Mouse (Mus musculus) neural tube, embryonic 14.5 days (tissue): ENCODE results near the gene Actr1b. TPM values are rescaled to one million over a fixed set of nuclear protein-coding genes. Genes with fewer than 3 reads are reported as not detected.
"Not testable (repeated sequence)": the region's sequence is repeated elsewhere in the genome, so short reads cannot be mapped to it uniquely, and the experiment has no call there.

Experiments
- ATAC-seq: fragments of 200-750 bp; cut with Nextera tagmentation; 2 replicates; pipeline ENCODE4 v1.8.0; 2017; ENCODE audit warnings: low read depth, mild to moderate bottlenecking, moderate TSS enrichment, moderate library complexity
- H3K27ac ChIP-seq: fragments of 300-500 bp; sonication (generic); 2 replicates; pipeline ENCODE4 v1.5.1; 2014; ENCODE audit warnings: low read depth, mild to moderate bottlenecking, control low read depth, low read length, moderate library complexity, mixed read lengths
- H3K27me3 ChIP-seq: fragments of 300-500 bp; sonication (generic); 2 replicates; pipeline ENCODE4 v1.6.1; 2014; ENCODE audit warnings: low read length; ENCODE audit not compliant: control insufficient read depth, insufficient read depth
- H3K36me3 ChIP-seq: fragments of 300-500 bp; sonication (generic); 2 replicates; pipeline ENCODE4 v1.6.1; 2014; ENCODE audit warnings: low read length, mixed read lengths; ENCODE audit not compliant: control insufficient read depth, insufficient read depth
- H3K4me1 ChIP-seq: fragments of 300-500 bp; sonication (generic); 2 replicates; pipeline ENCODE4 v1.6.1; 2014; ENCODE audit warnings: low read length; ENCODE audit not compliant: control insufficient read depth, insufficient read depth
- H3K4me2 ChIP-seq: fragments of 300-500 bp; sonication (generic); 2 replicates; pipeline ENCODE4 v1.6.1; 2014; ENCODE audit warnings: mild to moderate bottlenecking, low read depth, low read length, control low read depth
- H3K4me3 ChIP-seq: fragments of 300-500 bp; sonication (generic); 2 replicates; pipeline ENCODE4 v1.5.1; 2014; ENCODE audit warnings: low read depth, low read length, control low read depth, mixed read lengths
- H3K9ac ChIP-seq: fragments of 300-500 bp; sonication (generic); replicated peaks from 2 replicates; pipeline ENCODE4 v1.6.1; 2014; ENCODE audit warnings: low read depth, mild to moderate bottlenecking, control low read depth, low read length, mixed read lengths
- H3K9me3 ChIP-seq: fragments of 300-500 bp; sonication (generic); 2 replicates; pipeline ENCODE4 v1.6.1; 2016; ENCODE audit warnings: low read length; ENCODE audit not compliant: control insufficient read depth
- WGBS: fragments of 180-500 bp; shearing (Covaris S2); extraction: QIAGEN DNeasy Blood & Tissue Kit; methylation state at CpG from one replicate; pipeline ENCODE4 v1.1.7; 2014; 5-methylcytosine and 5-hydroxymethylcytosine counted together
- polyA plus RNA-seq: library from polyadenylated mRNA; unstranded; fragments of >200 nt; fragmentation: Nextera tagmentation; extraction: Ambion mirVana; gene quantifications from 2 replicates; pipeline ENCODE4 v1.2.1, GENCODE M21; 2014

Actr1b gene
- polyA plus RNA-seq, 1 experiment from 2014 or later: 103 TPM

- 71% methylated on average over 4 of the region's 4 CpGs for WGBS
- not testable (repeated sequence) for H3K4me1 ChIP-seq, H3K9me3 ChIP-seq, H3K4me3 ChIP-seq, H3K36me3 ChIP-seq, H3K27me3 ChIP-seq, H3K27ac ChIP-seq, ATAC-seq, H3K4me2 ChIP-seq, H3K9ac ChIP-seq
Measured at GRCm38 (mm10) chr1:36668007-36668406, 46.2 kb downstream of the Actr1b start.

DNA sequence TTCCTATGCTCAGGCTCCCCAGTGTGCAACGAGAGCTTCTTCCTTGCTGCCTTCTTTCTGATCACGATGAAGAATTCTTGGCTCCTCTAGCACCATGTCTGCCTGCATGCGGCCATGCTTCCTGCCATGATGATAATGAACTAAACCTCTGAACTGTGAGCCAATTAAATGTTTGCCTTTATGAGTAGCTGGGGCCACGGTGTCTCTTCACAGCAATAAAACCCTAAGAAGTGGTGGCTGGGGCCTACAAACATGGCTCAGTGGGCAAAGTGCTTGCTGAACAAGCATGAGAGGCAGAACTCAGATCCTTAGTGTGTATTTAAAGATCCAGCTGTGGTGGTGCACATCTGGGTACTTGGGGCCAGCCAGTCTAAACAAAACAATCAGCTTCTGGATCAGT, 48.3 kb downstream of the Actr1b start:
- H3K4me2 ChIP-seq: no peak overlapping the region
- H3K4me1 ChIP-seq: no peaks in the 10 kb centered on the region
- H3K9me3 ChIP-seq: no peaks in the 10 kb centered on the region
- WGBS: 60% methylated on average over 4 of the region's 4 CpGs
- H3K27me3 ChIP-seq: no peaks in the 10 kb centered on the region
- no peak overlapping the region for H3K27ac ChIP-seq
- H3K4me3 ChIP-seq: no peak overlapping the region
- ATAC-seq: no peak
- no peaks in the 10 kb centered on the region for H3K36me3 ChIP-seq
- no peak overlapping the region for H3K9ac ChIP-seq

DNA sequence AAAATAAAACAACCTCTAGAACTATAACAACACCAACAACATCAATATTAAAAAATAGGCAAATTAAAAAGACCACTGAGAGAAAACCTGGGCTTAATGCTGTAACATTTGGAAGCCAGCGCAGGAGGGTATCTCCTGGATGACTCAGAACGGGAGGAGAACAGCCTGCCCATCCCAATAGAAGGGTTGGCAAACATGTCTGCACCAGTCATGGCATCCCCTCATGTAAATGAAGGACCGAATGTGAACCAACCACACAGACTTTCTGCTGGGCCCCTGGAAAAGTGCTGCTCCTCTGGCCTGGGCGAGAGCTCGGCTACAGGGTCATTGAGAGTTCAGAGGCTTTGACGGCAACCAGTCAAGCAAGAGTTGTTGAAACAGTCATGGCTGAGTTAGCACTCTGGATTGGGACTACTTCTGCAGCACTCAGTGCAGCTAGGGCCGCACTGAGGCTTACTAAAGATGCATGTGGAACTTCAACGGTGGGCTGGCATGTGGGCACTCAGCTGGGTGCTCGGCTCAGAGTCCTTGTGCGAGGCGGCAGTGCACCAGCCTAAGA, 49.0 kb downstream of the Actr1b start:
- Histone ChIP-seq H3K9ac (no peak overlapping the region), H3K4me1 (no peaks in the 10 kb centered on the region), H3K4me3 (no peak overlapping the region), H3K9me3 (no peaks in the 10 kb centered on the region), H3K4me2 (no peak overlapping the region), H3K36me3 (no peaks in the 10 kb centered on the region), H3K27me3 (no peaks in the 10 kb centered on the region), H3K27ac (no peak overlapping the region)
- WGBS: 63% methylated on average over 11 of the region's 11 CpGs
- no peak for ATAC-seq

GRCm38 (mm10) chr1:36664457-36664856, 49.8 kb downstream of the Actr1b start:
- no peak for ATAC-seq
- Histone ChIP-seq H3K9me3 (no peaks in the 10 kb centered on the region), H3K4me1 (no peaks in the 10 kb centered on the region)

GRCm38 (mm10) chr1:36658621-36659399, 55.4 kb downstream of the Actr1b start:
- no peak overlapping the region for H3K4me3 ChIP-seq
- no peaks in the 10 kb centered on the region for H3K36me3 ChIP-seq
- H3K4me2 ChIP-seq: no peak overlapping the region
- H3K9ac ChIP-seq: no peak overlapping the region
- H3K4me1 ChIP-seq: no peaks in the 10 kb centered on the region
- H3K27ac ChIP-seq: no peak overlapping the region
- ATAC-seq: no peak
- WGBS: 85% methylated on average over 7 of the region's 7 CpGs
- H3K27me3 ChIP-seq: no peaks in the 10 kb centered on the region
- no peaks in the 10 kb centered on the region for H3K9me3 ChIP-seq

More at GRCm38 (mm10) chr1:36664457-36664856, 49.8 kb downstream of the Actr1b start:
- H3K27me3 ChIP-seq: no peaks in the 10 kb centered on the region
- WGBS: 77% methylated on average over 4 of the region's 4 CpGs
- H3K27ac ChIP-seq: no peak overlapping the region
- H3K9ac ChIP-seq: no peak overlapping the region
- H3K4me2 ChIP-seq: no peak overlapping the region
- no peaks in the 10 kb centered on the region for H3K36me3 ChIP-seq
- no peak overlapping the region for H3K4me3 ChIP-seq

- no peak overlapping the region for H3K27ac ChIP-seq
- H3K4me2 ChIP-seq: no peak overlapping the region
- no peak for ATAC-seq
- H3K4me1 ChIP-seq: no peaks in the 10 kb centered on the region
- H3K9me3 ChIP-seq: no peaks in the 10 kb centered on the region
- WGBS: 86% methylated on average over 4 of the region's 4 CpGs
- no peaks in the 10 kb centered on the region for H3K36me3 ChIP-seq
- H3K9ac ChIP-seq: no peak overlapping the region
- no peaks in the 10 kb centered on the region for H3K27me3 ChIP-seq
- no peak overlapping the region for H3K4me3 ChIP-seq
Measured at GRCm38 (mm10) chr1:36657658-36658415, 56.4 kb downstream of the Actr1b start.

DNA sequence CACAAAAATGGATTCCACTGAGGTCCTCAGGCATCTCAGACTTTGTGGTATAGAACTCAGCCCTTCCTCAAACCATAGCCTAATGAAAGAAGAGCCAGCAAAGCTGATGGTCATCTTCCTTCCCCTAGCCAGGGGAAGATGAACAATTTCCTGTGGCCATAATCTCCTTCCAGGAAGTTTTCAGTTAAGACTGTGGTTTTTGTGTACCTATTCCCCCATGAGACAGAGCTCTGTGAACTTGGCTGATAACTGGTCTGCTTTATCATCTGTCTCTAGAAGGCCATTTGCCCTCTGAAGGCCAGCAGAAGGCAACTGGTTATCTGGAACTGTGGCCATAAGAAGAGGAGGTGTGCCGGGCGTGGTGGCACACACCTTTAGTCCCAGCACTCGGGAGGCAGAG, 58.0 kb downstream of the Actr1b start:
- H3K9ac ChIP-seq: no peak overlapping the region
- no peak for ATAC-seq
- H3K9me3 ChIP-seq: no peaks in the 10 kb centered on the region
- no peak overlapping the region for H3K27ac ChIP-seq
- 87% methylated on average over 3 of the region's 3 CpGs for WGBS
- no peaks in the 10 kb centered on the region for H3K36me3 ChIP-seq
- H3K4me3 ChIP-seq: no peak overlapping the region
- no peaks in the 10 kb centered on the region for H3K4me1 ChIP-seq
- no peak overlapping the region for H3K4me2 ChIP-seq
- no peaks in the 10 kb centered on the region for H3K27me3 ChIP-seq

DNA sequence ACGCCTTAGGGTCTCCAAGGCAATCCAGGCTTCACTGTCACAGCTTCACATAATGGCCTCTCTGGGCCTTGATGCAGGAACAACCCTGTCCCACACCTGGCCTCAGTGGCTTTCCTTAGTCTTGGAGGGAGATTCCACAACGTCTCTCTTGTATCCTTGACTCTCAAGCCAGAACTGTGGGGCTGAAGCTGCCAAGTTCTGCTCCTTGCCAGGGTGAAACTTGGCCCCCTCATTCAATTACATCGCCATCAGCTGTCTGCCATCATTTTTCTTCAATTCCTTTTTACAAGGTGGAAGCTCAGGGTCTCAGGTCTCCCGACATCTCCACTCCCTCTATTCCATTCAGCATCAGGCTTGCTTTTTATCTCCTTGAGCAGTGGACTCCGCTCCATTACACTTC, 59.2 kb downstream of the Actr1b start:
- Histone ChIP-seq H3K27me3 (no peaks in the 10 kb centered on the region), H3K4me3 (no peak overlapping the region), H3K27ac (no peak overlapping the region), H3K9me3 (no peaks in the 10 kb centered on the region), H3K9ac (no peak overlapping the region), H3K36me3 (no peaks in the 10 kb centered on the region), H3K4me2 (no peak overlapping the region), H3K4me1 (no peaks in the 10 kb centered on the region)
- no peak for ATAC-seq
- 84% methylated on average over 5 of the region's 5 CpGs for WGBS
